Mouse (Mus musculus) embryo, embryonic 11.5 days (tissue): ENCODE results near the gene Abi1.
A peak's percentile ranks its signal among the peaks of the same experiment; 100 is the strongest.
"Not testable (repeated sequence)": the region's sequence is repeated elsewhere in the genome, so short reads cannot be mapped to it uniquely, and the experiment has no call there.

Experiments used
- DNase-seq: peaks from one replicate; pipeline ENCODE4 v3.0.0-alpha.2; 2012; ENCODE audit warnings: low read depth, low spot score

Abi1 gene

GRCm38 (mm10) chr2:23040001-23040646 lies at the start of gene Abi1:
Gene Abi1, minus strand, starts transcription at chr2:23040241.
- peak; percentile 94 for DNase-seq

GRCm38 (mm10) chr2:23084540-23084939 lies 44.5 kb upstream of the Abi1 start:
- no peak for DNase-seq

- no peak for DNase-seq
Measured at GRCm38 (mm10) chr2:23078588-23078987, 38.5 kb upstream of the Abi1 start.

GRCm38 (mm10) chr2:23077693-23078092 lies 37.7 kb upstream of the Abi1 start:
- no peak for DNase-seq

- no peak for DNase-seq
Measured at GRCm38 (mm10) chr2:23076783-23077182, 36.7 kb upstream of the Abi1 start.

- DNase-seq = no peak
Measured at GRCm38 (mm10) chr2:23075846-23076245, 35.8 kb upstream of the Abi1 start.

GRCm38 (mm10) chr2:23071406-23071805 lies 31.4 kb upstream of the Abi1 start:
- DNase-seq = no peak

- DNase-seq = no peak
Measured at GRCm38 (mm10) chr2:23070491-23070890, 30.4 kb upstream of the Abi1 start.

- peak; percentile 83 for DNase-seq
Measured at GRCm38 (mm10) chr2:23068894-23069744, 29.1 kb upstream of the Abi1 start.

- DNase-seq = no peak
Measured at GRCm38 (mm10) chr2:23068370-23068737, 28.3 kb upstream of the Abi1 start.

GRCm38 (mm10) chr2:23067552-23068369 lies 27.7 kb upstream of the Abi1 start, which contains the start of gene Acbd5:
Gene Acbd5, plus strand, starts transcription at chr2:23068167.
- peak; percentile 89 for DNase-seq

GRCm38 (mm10) chr2:23052523-23052922 lies 12.5 kb upstream of the Abi1 start:
- DNase-seq = no peak

- no peak for DNase-seq
Measured at GRCm38 (mm10) chr2:23051890-23052289, 11.8 kb upstream of the Abi1 start.

- DNase-seq = no peak
Measured at GRCm38 (mm10) chr2:23048006-23048405, 8.0 kb upstream of the Abi1 start.

GRCm38 (mm10) chr2:23045703-23046102 lies 5.7 kb upstream of the Abi1 start:
- no peak for DNase-seq

GRCm38 (mm10) chr2:23042189-23042588 lies 2.1 kb upstream of the Abi1 start:
- no peak for DNase-seq

GRCm38 (mm10) chr2:23041457-23041856 lies 1.4 kb upstream of the Abi1 start:
- DNase-seq = no peak

GRCm38 (mm10) chr2:23040690-23041089 lies 649 bp upstream of the Abi1 start:
- DNase-seq = not testable (repeated sequence)

GRCm38 (mm10) chr2:23039082-23040000 lies 700 bp downstream of the Abi1 start:
- DNase-seq = peak; percentile 19

- DNase-seq = no peak
Measured at GRCm38 (mm10) chr2:23035467-23035866, 4.6 kb downstream of the Abi1 start.
